Mouse (Mus musculus): ENCODE data around the gene Jam3. TPM values are rescaled to one million over a fixed set of nuclear protein-coding genes. Genes with fewer than 3 reads are reported as not detected.

The Jam3 gene
- polyA plus RNA-seq, 1 experiment = 22.9 TPM

DNA sequence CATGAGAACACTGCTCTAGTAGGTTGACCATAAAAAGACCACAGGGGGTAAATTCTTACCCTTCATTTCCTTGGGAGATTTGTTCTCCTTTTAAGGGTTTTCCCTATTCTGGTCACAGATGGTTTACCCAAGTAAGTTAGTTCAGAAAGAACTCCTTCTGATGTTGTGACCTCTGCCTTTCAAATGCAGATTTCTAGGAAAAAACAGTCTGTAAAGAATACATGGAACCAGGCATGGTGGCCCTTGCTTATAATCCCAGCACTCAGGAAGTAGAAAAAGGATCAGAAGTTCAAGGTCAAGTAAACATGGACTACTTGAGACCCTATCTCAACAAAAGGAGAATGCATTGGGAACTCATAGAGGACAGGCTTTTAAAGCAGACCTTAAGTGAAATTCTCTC lies 79.4 kb downstream of the Jam3 start:
- Histone ChIP-seq H3K4me2 (ENCODE audit: low read depth) (no peak overlapping the region), H3K79me2 (ENCODE audit: control insufficient read depth, insufficient read depth) (no peaks in the 10 kb centered on the region), H3K4me3 (no peak overlapping the region), H3ac (ENCODE audit: control insufficient read depth, insufficient read length) (no peak overlapping the region), H3K27me3 (ENCODE audit: control insufficient read depth, insufficient read depth, insufficient read length) (no peaks in the 10 kb centered on the region), H3K36me3 (ENCODE audit: control insufficient read depth, insufficient read depth) (peaks cover 18% of the 10 kb centered on the region)
- TF ChIP-seq MYOD1 (IDR thresholded peaks at IDR 0.05; ENCODE audit: control insufficient read depth in 1 of 3, insufficient read length in 2 of 3, low read depth in 2 of 3) (no peak), REST (IDR thresholded peaks at IDR 0.05; ENCODE audit: insufficient read depth, insufficient read length) (no peak), TCF12 (IDR thresholded peaks at IDR 0.05; ENCODE audit: insufficient read depth, poor library complexity, severe bottlenecking) (no peak), E2F4 (IDR thresholded peaks at IDR 0.05; ENCODE audit: insufficient read depth) (no peak), SRF (IDR thresholded peaks at IDR 0.05; ENCODE audit: control insufficient read depth, insufficient read length, low read depth) (no peak), MYOG (IDR thresholded peaks at IDR 0.05; ENCODE audit: control insufficient read depth in 1 of 3, insufficient read depth in 1 of 3, insufficient read length in 2 of 3, low read depth in 2 of 3) (no peak), USF1 (IDR thresholded peaks at IDR 0.05; ENCODE audit: low read depth) (no peak), POLR2A (IDR thresholded peaks at IDR 0.05; ENCODE audit: insufficient read length, low read depth) (no peak), MAX (IDR thresholded peaks at IDR 0.05; ENCODE audit: low read depth) (no peak), CEBPB (IDR thresholded peaks at IDR 0.05; ENCODE audit: insufficient read depth, poor library complexity, severe bottlenecking) (no peak), TCF3 (IDR thresholded peaks at IDR 0.05; ENCODE audit: insufficient read length, low read depth) (no peak), POLR2AphosphoS2 (IDR thresholded peaks at IDR 0.05; ENCODE audit: insufficient read length, low read depth) (no peak)

DNA sequence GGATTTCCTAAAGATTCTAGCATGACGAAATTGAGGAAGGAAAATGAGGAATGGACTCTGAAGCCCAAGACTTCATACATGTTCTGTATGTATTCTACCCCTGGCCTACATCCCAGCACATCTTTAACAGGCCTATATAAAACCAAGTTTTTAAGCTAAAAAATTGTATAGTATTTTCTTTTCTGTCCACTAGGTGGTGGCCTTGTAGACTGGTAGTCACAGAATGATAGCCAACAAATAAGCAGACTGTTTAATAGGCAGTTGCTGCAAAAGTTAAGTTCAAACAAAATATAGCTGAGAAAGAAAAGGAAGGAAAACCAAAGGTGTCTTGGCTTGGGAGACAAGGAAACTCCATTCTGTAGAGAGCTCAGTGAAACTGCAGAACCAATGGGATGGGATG lies 80.5 kb downstream of the Jam3 start:
- TF ChIP-seq CEBPB (IDR thresholded peaks at IDR 0.05; ENCODE audit: insufficient read depth, poor library complexity, severe bottlenecking) = no peak
- no peak for TF ChIP-seq TCF3 (IDR thresholded peaks at IDR 0.05; ENCODE audit: insufficient read length, low read depth)
- TF ChIP-seq MYOD1 (IDR thresholded peaks at IDR 0.05; ENCODE audit: control insufficient read depth in 1 of 3, insufficient read length in 2 of 3, low read depth in 2 of 3) = no peak
- TF ChIP-seq POLR2A (IDR thresholded peaks at IDR 0.05; ENCODE audit: insufficient read length, low read depth) = no peak
- no peak for TF ChIP-seq TCF12 (IDR thresholded peaks at IDR 0.05; ENCODE audit: insufficient read depth, poor library complexity, severe bottlenecking)
- Histone ChIP-seq H3K27me3 (ENCODE audit: control insufficient read depth, insufficient read depth, insufficient read length) (no peaks in the 10 kb centered on the region), H3K4me3 (no peak overlapping the region), H3K79me2 (ENCODE audit: control insufficient read depth, insufficient read depth) (no peaks in the 10 kb centered on the region), H3K36me3 (ENCODE audit: control insufficient read depth, insufficient read depth) (peaks cover 24% of the 10 kb centered on the region), H3K4me2 (ENCODE audit: low read depth) (no peak overlapping the region), H3ac (ENCODE audit: control insufficient read depth, insufficient read length) (no peak overlapping the region)

DNA sequence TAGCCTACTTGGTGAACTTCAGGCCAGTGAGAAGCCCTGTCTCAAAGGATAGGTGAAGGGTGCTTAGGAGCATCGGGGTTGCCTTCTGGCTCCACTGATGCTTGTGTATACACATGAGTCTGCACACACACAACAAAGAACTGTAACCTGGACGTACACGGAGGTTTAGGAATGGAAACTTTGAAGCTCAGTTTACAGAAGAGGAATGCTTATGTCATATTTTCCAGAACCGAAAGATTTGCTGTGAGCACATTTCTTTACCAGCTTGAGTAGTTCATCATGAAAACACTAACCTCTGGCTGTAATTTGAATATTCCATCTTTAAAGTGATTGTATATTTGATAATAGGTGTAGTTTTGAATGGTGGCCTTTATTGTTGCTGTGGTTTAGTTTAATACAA lies 84.3 kb downstream of the Jam3 start:
- TF ChIP-seq CEBPB (IDR thresholded peaks at IDR 0.05; ENCODE audit: insufficient read depth, poor library complexity, severe bottlenecking) (no peak), POLR2AphosphoS2 (IDR thresholded peaks at IDR 0.05; ENCODE audit: insufficient read length, low read depth) (no peak), REST (IDR thresholded peaks at IDR 0.05; ENCODE audit: insufficient read depth, insufficient read length) (no peak), SRF (IDR thresholded peaks at IDR 0.05; ENCODE audit: control insufficient read depth, insufficient read length, low read depth) (no peak), MYOG (IDR thresholded peaks at IDR 0.05; ENCODE audit: control insufficient read depth in 1 of 3, insufficient read depth in 1 of 3, insufficient read length in 2 of 3, low read depth in 2 of 3) (no peak), USF1 (IDR thresholded peaks at IDR 0.05; ENCODE audit: low read depth) (no peak), MAX (IDR thresholded peaks at IDR 0.05; ENCODE audit: low read depth) (no peak), TCF3 (IDR thresholded peaks at IDR 0.05; ENCODE audit: insufficient read length, low read depth) (no peak), E2F4 (IDR thresholded peaks at IDR 0.05; ENCODE audit: insufficient read depth) (no peak), MYOD1 (IDR thresholded peaks at IDR 0.05; ENCODE audit: control insufficient read depth in 1 of 3, insufficient read length in 2 of 3, low read depth in 2 of 3) (no peak)
- no peak overlapping the region for H3ac ChIP-seq (ENCODE audit: control insufficient read depth, insufficient read length)

DNA sequence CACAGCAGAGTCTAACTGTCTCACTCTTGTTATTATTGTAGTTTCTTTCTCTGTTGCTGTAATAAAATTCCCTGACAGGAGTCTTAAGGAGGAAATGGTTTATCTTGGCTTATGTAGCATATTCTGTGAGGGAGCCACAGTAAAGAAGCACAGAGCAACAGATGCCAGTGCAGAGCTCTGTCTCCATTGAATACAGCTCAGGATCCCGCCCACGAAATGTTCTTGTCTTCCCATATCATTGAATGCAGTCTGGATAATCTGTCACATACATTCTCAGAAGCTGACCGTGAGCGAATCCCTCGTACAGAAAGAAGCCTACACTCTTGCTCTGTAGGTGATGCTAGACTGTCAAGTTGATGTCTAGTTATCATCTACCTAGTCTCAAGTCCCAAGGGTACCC lies 96.9 kb downstream of the Jam3 start:
- H3K4me2 ChIP-seq (ENCODE audit: low read depth) = no peak overlapping the region
- H3K79me2 ChIP-seq (ENCODE audit: control insufficient read depth, insufficient read depth) = no peaks in the 10 kb centered on the region
- H3K4me3 ChIP-seq = no peak overlapping the region
- peaks cover 12% of the 10 kb centered on the region for H3K36me3 ChIP-seq (ENCODE audit: control insufficient read depth, insufficient read depth)
- H3K27me3 ChIP-seq (ENCODE audit: control insufficient read depth, insufficient read depth, insufficient read length) = no peaks in the 10 kb centered on the region
- H3ac ChIP-seq (ENCODE audit: control insufficient read depth, insufficient read length) = no peak overlapping the region
- TF ChIP-seq TCF12 (IDR thresholded peaks at IDR 0.05; ENCODE audit: insufficient read depth, poor library complexity, severe bottlenecking) (no peak), USF1 (IDR thresholded peaks at IDR 0.05; ENCODE audit: low read depth) (no peak), POLR2AphosphoS2 (IDR thresholded peaks at IDR 0.05; ENCODE audit: insufficient read length, low read depth) (no peak), REST (IDR thresholded peaks at IDR 0.05; ENCODE audit: insufficient read depth, insufficient read length) (no peak), SRF (IDR thresholded peaks at IDR 0.05; ENCODE audit: control insufficient read depth, insufficient read length, low read depth) (no peak), MAX (IDR thresholded peaks at IDR 0.05; ENCODE audit: low read depth) (no peak), TCF3 (IDR thresholded peaks at IDR 0.05; ENCODE audit: insufficient read length, low read depth) (no peak), MYOG (IDR thresholded peaks at IDR 0.05; ENCODE audit: control insufficient read depth in 1 of 3, insufficient read depth in 1 of 3, insufficient read length in 2 of 3, low read depth in 2 of 3) (no peak), MYOD1 (IDR thresholded peaks at IDR 0.05; ENCODE audit: control insufficient read depth in 1 of 3, insufficient read length in 2 of 3, low read depth in 2 of 3) (no peak)

More for the DNA sequence above, 84.3 kb downstream of the Jam3 start:
- Histone ChIP-seq H3K79me2 (ENCODE audit: control insufficient read depth, insufficient read depth) (no peaks in the 10 kb centered on the region), H3K4me3 (no peak overlapping the region), H3K36me3 (ENCODE audit: control insufficient read depth, insufficient read depth) (peaks cover 23% of the 10 kb centered on the region), H3K27me3 (ENCODE audit: control insufficient read depth, insufficient read depth, insufficient read length) (no peaks in the 10 kb centered on the region), H3K4me2 (ENCODE audit: low read depth) (no peak overlapping the region)

DNA sequence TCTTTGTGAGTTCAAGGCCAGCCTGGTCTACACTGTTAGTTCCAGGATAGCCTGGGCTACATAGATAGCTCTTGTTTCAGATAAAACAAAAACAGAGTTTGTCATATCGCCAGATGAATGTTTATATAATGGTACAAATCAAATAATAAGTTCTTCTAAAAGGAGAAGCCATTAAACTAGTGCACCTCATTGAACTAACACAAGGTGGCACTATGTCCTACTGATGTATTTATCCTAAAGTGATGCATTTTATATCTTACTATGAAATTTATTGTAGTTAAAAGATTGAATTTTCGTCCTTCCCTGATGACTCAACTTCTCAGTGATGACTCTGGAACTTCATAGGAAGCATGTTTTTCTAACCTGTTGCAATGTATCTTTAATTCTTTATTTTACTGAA lies 105.7 kb downstream of the Jam3 start:
- Histone ChIP-seq H3K36me3 (ENCODE audit: control insufficient read depth, insufficient read depth) (peaks cover 39% of the 10 kb centered on the region), H3K79me2 (ENCODE audit: control insufficient read depth, insufficient read depth) (no peaks in the 10 kb centered on the region), H3K4me2 (ENCODE audit: low read depth) (no peak overlapping the region), H3K4me3 (no peak overlapping the region), H3K27me3 (ENCODE audit: control insufficient read depth, insufficient read depth, insufficient read length) (no peaks in the 10 kb centered on the region), H3ac (ENCODE audit: control insufficient read depth, insufficient read length) (no peak overlapping the region)
- TF ChIP-seq POLR2A (IDR thresholded peaks at IDR 0.05; ENCODE audit: insufficient read length, low read depth) (no peak), MAX (IDR thresholded peaks at IDR 0.05; ENCODE audit: low read depth) (no peak), MYOD1 (IDR thresholded peaks at IDR 0.05; ENCODE audit: control insufficient read depth in 1 of 3, insufficient read length in 2 of 3, low read depth in 2 of 3) (no peak), CEBPB (IDR thresholded peaks at IDR 0.05; ENCODE audit: insufficient read depth, poor library complexity, severe bottlenecking) (no peak), E2F4 (IDR thresholded peaks at IDR 0.05; ENCODE audit: insufficient read depth) (no peak), SRF (IDR thresholded peaks at IDR 0.05; ENCODE audit: control insufficient read depth, insufficient read length, low read depth) (no peak), REST (IDR thresholded peaks at IDR 0.05; ENCODE audit: insufficient read depth, insufficient read length) (no peak), POLR2AphosphoS2 (IDR thresholded peaks at IDR 0.05; ENCODE audit: insufficient read length, low read depth) (no peak), USF1 (IDR thresholded peaks at IDR 0.05; ENCODE audit: low read depth) (no peak), TCF3 (IDR thresholded peaks at IDR 0.05; ENCODE audit: insufficient read length, low read depth) (no peak), MYOG (IDR thresholded peaks at IDR 0.05; ENCODE audit: control insufficient read depth in 1 of 3, insufficient read depth in 1 of 3, insufficient read length in 2 of 3, low read depth in 2 of 3) (no peak), TCF12 (IDR thresholded peaks at IDR 0.05; ENCODE audit: insufficient read depth, poor library complexity, severe bottlenecking) (no peak)

All from myocyte (in vitro differentiated cells).